Mouse (Mus musculus) ovary, postnatal 14 days (tissue): ENCODE measurements around the gene Gm20605.

ENCODE experiments used
- DNase-seq: peaks from one replicate; pipeline ENCODE4 v3.0.0; 2022; ENCODE audit warnings: low spot score

Gene Gm20605

DNA sequence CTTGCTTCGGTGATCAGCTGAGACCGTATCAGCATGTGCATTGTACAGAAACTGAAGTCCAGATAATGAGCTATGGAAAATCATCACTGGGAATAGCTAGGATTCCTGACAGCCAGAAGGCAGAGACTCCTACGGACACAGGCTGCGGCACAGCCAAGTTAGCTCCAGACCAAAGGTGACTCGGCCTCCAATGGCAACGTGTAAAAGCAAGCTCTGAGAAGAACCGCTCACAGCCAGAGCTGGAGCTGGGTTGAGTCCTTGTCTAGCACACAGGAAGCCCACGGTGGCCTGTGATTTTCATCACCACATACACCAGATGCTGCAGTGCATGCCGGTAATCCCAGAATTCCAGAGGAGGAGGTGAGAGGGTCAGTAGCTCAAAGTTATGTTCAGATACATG lies 61.6 kb downstream of the Gm20605 start:
- DNase-seq, result no peak

DNA sequence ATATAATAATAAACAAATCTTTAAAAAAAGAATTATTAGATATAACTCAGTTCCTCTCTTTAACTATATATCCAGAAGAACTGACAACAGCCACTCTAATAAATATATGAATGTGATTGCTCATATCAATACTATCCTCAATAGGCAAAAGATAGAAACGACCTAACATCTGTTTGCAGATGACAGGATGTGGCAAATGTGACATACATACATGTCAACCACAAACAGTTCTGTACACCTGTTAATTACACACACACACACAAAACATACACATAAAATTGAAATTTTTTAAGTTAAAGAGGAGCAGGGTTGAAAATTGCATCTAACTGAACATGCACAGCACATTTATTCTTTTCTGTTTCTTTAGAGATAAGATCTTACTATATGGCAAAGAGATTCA lies 62.9 kb downstream of the Gm20605 start:
- DNase-seq, result no peak
